Mouse (Mus musculus) MEL (cell line): ENCODE results near the gene Hmx2. TPM values are rescaled to one million over a fixed set of nuclear protein-coding genes. Genes with fewer than 3 reads are reported as not detected.
A peak's percentile ranks its signal among the peaks of the same experiment; 100 is the strongest.

Experiments
- DNase-seq: peaks from one replicate; pipeline ENCODE4 v3.0.0; 2011; ENCODE audit warnings: low read depth, low spot score
- H3K27ac ChIP-seq: 2 replicates; pipeline ENCODE4 v1.5.1; 2012; ENCODE audit warnings: low read depth, mild to moderate bottlenecking, control low read depth, low read length, moderate library complexity; ENCODE audit not compliant: control insufficient read depth
- H3K27me3 ChIP-seq, 2 experiments: fragments of 150-350 bp in 1 of 2; sonication (generic) in 1 of 2; 2 replicates each; pipeline ENCODE4 v1.6.1; 2012; ENCODE audit warnings: low read length in 2 of 2, mild to moderate bottlenecking in 2 of 2, improper control_type of control experiment in 1 of 2, moderate library complexity in 1 of 2; ENCODE audit not compliant: insufficient read depth in 2 of 2, control insufficient read depth in 1 of 2
- H3K36me3 ChIP-seq, 2 experiments: 2 replicates each; pipeline ENCODE4 v1.6.1; 2012 to 2014; ENCODE audit warnings: low read length in 2 of 2, improper control_type of control experiment in 1 of 2, inconsistent platforms in 1 of 2, mild to moderate bottlenecking in 1 of 2; ENCODE audit not compliant: insufficient read depth in 2 of 2, control insufficient read depth in 1 of 2
- H3K4me1 ChIP-seq, 2 experiments: fragments of 150-350 bp in 1 of 2; sonication (generic) in 1 of 2; 2 replicates each; pipeline ENCODE4 v1.6.1; 2012; ENCODE audit warnings: low read length in 2 of 2, improper control_type of control experiment in 1 of 2, mild to moderate bottlenecking in 1 of 2; ENCODE audit not compliant: insufficient read depth in 2 of 2, control insufficient read depth in 1 of 2
- H3K4me3 ChIP-seq, 2 experiments: fragments of 150-350 bp in 1 of 2; sonication (generic) in 1 of 2; 2 replicates each; pipeline ENCODE4 v1.5.1; 2012; ENCODE audit warnings: low read depth in 2 of 2, low read length in 2 of 2, mild to moderate bottlenecking in 2 of 2, moderate library complexity in 2 of 2, control low read depth in 1 of 2, improper control_type of control experiment in 1 of 2; ENCODE audit not compliant: control insufficient read depth in 1 of 2, insufficient read depth in 1 of 2
- H3K79me2 ChIP-seq: 2 replicates; pipeline ENCODE4 v1.6.1; 2012; ENCODE audit warnings: mild to moderate bottlenecking, low read length, moderate library complexity; ENCODE audit not compliant: control insufficient read depth, poor library complexity, insufficient read depth
- H3K9ac ChIP-seq: 2 replicates; pipeline ENCODE4 v1.6.1; 2012; ENCODE audit warnings: low read depth, mild to moderate bottlenecking, control low read depth, low read length, moderate library complexity; ENCODE audit not compliant: control insufficient read depth, poor library complexity, severe bottlenecking
- H3K9me3 ChIP-seq: fragments of 150-350 bp; sonication (generic); replicated peaks from 2 replicates; pipeline ENCODE4 v1.6.1; 2012; ENCODE audit warnings: mild to moderate bottlenecking, low read length, improper control_type of control experiment, moderate library complexity; ENCODE audit not compliant: insufficient read depth
- BHLHE40 ChIP-seq: IDR thresholded peaks from 2 replicates; pipeline ENCODE4 v1.6.1; 2012; ENCODE audit warnings: low read depth, mild to moderate bottlenecking, inconsistent platforms, low read length, improper control_type of control experiment, borderline replicate concordance
- CTCF ChIP-seq, 3 experiments: IDR thresholded peaks in 2 of 3; conservative IDR thresholded peaks in 1 of 3; 2 replicates each; pipeline ENCODE4 v1.5.1; 2011 to 2012; ENCODE audit warnings: low read length in 3 of 3, low read depth in 2 of 3, mild to moderate bottlenecking in 2 of 3, improper control_type of control experiment in 1 of 3, inconsistent platforms in 1 of 3, mixed read lengths in 1 of 3, moderate library complexity in 1 of 3; ENCODE audit not compliant: control insufficient read depth in 1 of 3, insufficient read depth in 1 of 3, poor library complexity in 1 of 3, severe bottlenecking in 1 of 3
- E2F4 ChIP-seq: IDR thresholded peaks from 2 replicates; pipeline ENCODE4 v1.6.1; 2011; ENCODE audit warnings: low read depth, low read length, improper control_type of control experiment, borderline replicate concordance
- ELF1 ChIP-seq: IDR thresholded peaks from 2 replicates; pipeline ENCODE4 v1.6.1; 2014; ENCODE audit warnings: low read depth, mild to moderate bottlenecking, inconsistent platforms, low read length, improper control_type of control experiment, moderate library complexity
- EP300 ChIP-seq, 2 experiments: IDR thresholded peaks; 2 replicates each; pipeline ENCODE4 v1.6.1; 2011; ENCODE audit warnings: improper control_type of control experiment in 2 of 2, low read length in 2 of 2, low read depth in 1 of 2, mild to moderate bottlenecking in 1 of 2
- ETS1 ChIP-seq: IDR thresholded peaks from 2 replicates; pipeline ENCODE4 v1.6.1; 2012; ENCODE audit warnings: low read depth, mild to moderate bottlenecking, inconsistent platforms, low read length, improper control_type of control experiment, moderate library complexity
- GABPA ChIP-seq: IDR thresholded peaks from 2 replicates; pipeline ENCODE4 v1.6.1; 2012; ENCODE audit warnings: low read depth, mild to moderate bottlenecking, inconsistent platforms, low read length, improper control_type of control experiment, moderate library complexity
- HCFC1 ChIP-seq: IDR thresholded peaks from 2 replicates; pipeline ENCODE4 v1.6.1; 2012; ENCODE audit warnings: low read depth, mild to moderate bottlenecking, inconsistent platforms, low read length, improper control_type of control experiment, moderate library complexity
- JUND ChIP-seq: IDR thresholded peaks from 2 replicates; pipeline ENCODE4 v1.6.1; 2011; ENCODE audit warnings: low read depth, mild to moderate bottlenecking, improper control_type of control experiment, low read length
- KAT2A ChIP-seq: conservative IDR thresholded peaks from 2 replicates; pipeline ENCODE4 v1.6.1; 2012; ENCODE audit warnings: low read depth, low read length, improper control_type of control experiment, inconsistent platforms
- MAFK ChIP-seq: IDR thresholded peaks from 2 replicates; pipeline ENCODE4 v1.6.1; 2011; ENCODE audit warnings: low read depth, mild to moderate bottlenecking, low read length, improper control_type of control experiment, borderline replicate concordance
- MAZ ChIP-seq: IDR thresholded peaks from 2 replicates; pipeline ENCODE4 v1.6.1; 2012; ENCODE audit warnings: low read depth, mild to moderate bottlenecking, inconsistent platforms, low read length, improper control_type of control experiment
- MXI1 ChIP-seq: IDR thresholded peaks from 2 replicates; pipeline ENCODE4 v1.6.1; 2011; ENCODE audit warnings: mild to moderate bottlenecking, low read depth, low read length, improper control_type of control experiment
- MYB ChIP-seq: IDR thresholded peaks from 2 replicates; pipeline ENCODE4 v1.6.1; 2011; ENCODE audit warnings: mild to moderate bottlenecking, low read depth, low read length, improper control_type of control experiment
- MYC ChIP-seq: IDR thresholded peaks from 2 replicates; pipeline ENCODE4 v1.6.1; 2011; ENCODE audit warnings: low read depth, mild to moderate bottlenecking, low read length, improper control_type of control experiment, moderate library complexity
- NRF1 ChIP-seq: IDR thresholded peaks from 2 replicates; pipeline ENCODE4 v1.6.1; 2014; ENCODE audit warnings: low read depth, mild to moderate bottlenecking, inconsistent platforms, low read length, improper control_type of control experiment, moderate library complexity; ENCODE audit not compliant: poor library complexity, insufficient read depth, severe bottlenecking
- POLR2A ChIP-seq, 2 experiments: IDR thresholded peaks; 2 replicates each; pipeline ENCODE4 v1.6.1; 2011 to 2012; ENCODE audit warnings: low read length in 2 of 2, mild to moderate bottlenecking in 2 of 2, control low read depth in 1 of 2, improper control_type of control experiment in 1 of 2, low read depth in 1 of 2, moderate library complexity in 1 of 2; ENCODE audit not compliant: control insufficient read depth in 1 of 2, insufficient read depth in 1 of 2, poor library complexity in 1 of 2
- POLR2AphosphoS2 ChIP-seq: IDR thresholded peaks from 2 replicates; pipeline ENCODE4 v1.6.1; 2011; ENCODE audit warnings: low read length, improper control_type of control experiment
- POLR2AphosphoS5 ChIP-seq: IDR thresholded peaks from 2 replicates; pipeline ENCODE4 v1.6.1; 2012; ENCODE audit warnings: low read depth, borderline replicate concordance, mild to moderate bottlenecking, inconsistent platforms, low read length, moderate library complexity, mixed read lengths
- RAD21 ChIP-seq: IDR thresholded peaks from 2 replicates; pipeline ENCODE4 v1.6.1; 2011; ENCODE audit warnings: mild to moderate bottlenecking, low read depth, low read length, improper control_type of control experiment
- RCOR1 ChIP-seq: IDR thresholded peaks from 2 replicates; pipeline ENCODE4 v1.6.1; 2012; ENCODE audit warnings: low read depth, mild to moderate bottlenecking, inconsistent platforms, low read length, improper control_type of control experiment
- SIN3A ChIP-seq: IDR thresholded peaks from 2 replicates; pipeline ENCODE4 v1.6.1; 2012; ENCODE audit warnings: low read length, improper control_type of control experiment, inconsistent platforms
- SMC3 ChIP-seq: IDR thresholded peaks from 2 replicates; pipeline ENCODE4 v1.6.1; 2011; ENCODE audit warnings: low read depth, low read length, improper control_type of control experiment
- TAL1 ChIP-seq: IDR thresholded peaks from 2 replicates; pipeline ENCODE4 v1.6.1; 2012; ENCODE audit warnings: mild to moderate bottlenecking, inconsistent platforms, low read length, moderate library complexity, mixed read lengths
- TBP ChIP-seq: IDR thresholded peaks from 2 replicates; pipeline ENCODE4 v1.8.0; 2011; ENCODE audit warnings: low read depth, low read length, improper control_type of control experiment
- TCF12 ChIP-seq: IDR thresholded peaks from 2 replicates; pipeline ENCODE4 v1.6.1; 2014; ENCODE audit warnings: low read depth, mild to moderate bottlenecking, inconsistent platforms, low read length, improper control_type of control experiment, moderate library complexity
- USF1 ChIP-seq: IDR thresholded peaks from 2 replicates; pipeline ENCODE4 v1.6.1; 2014; ENCODE audit warnings: low read depth, mild to moderate bottlenecking, inconsistent platforms, low read length, improper control_type of control experiment, moderate library complexity
- USF2 ChIP-seq, 2 experiments: IDR thresholded peaks; 2 replicates each; pipeline ENCODE4 v1.6.1; 2011 to 2012; ENCODE audit warnings: improper control_type of control experiment in 2 of 2, low read length in 2 of 2, borderline replicate concordance in 1 of 2, inconsistent platforms in 1 of 2, low read depth in 1 of 2, mild to moderate bottlenecking in 1 of 2; ENCODE audit not compliant: insufficient read depth in 1 of 2
- ZC3H11A ChIP-seq: IDR thresholded peaks from 2 replicates; pipeline ENCODE4 v1.6.1; 2012; ENCODE audit warnings: low read depth, mild to moderate bottlenecking, inconsistent platforms, low read length, improper control_type of control experiment
- ZKSCAN1 ChIP-seq: IDR thresholded peaks from 2 replicates; pipeline ENCODE4 v1.6.1; 2012; ENCODE audit warnings: low read depth, mild to moderate bottlenecking, inconsistent platforms, low read length, improper control_type of control experiment, moderate library complexity
- ZMIZ1 ChIP-seq: IDR thresholded peaks from 2 replicates; pipeline ENCODE4 v1.6.1; 2012; ENCODE audit warnings: low read depth, mild to moderate bottlenecking, inconsistent platforms, low read length, improper control_type of control experiment, moderate library complexity
- ZNF384 ChIP-seq: IDR thresholded peaks from 2 replicates; pipeline ENCODE4 v1.6.1; 2012; ENCODE audit warnings: low read depth, mild to moderate bottlenecking, inconsistent platforms, low read length, improper control_type of control experiment
- polyA plus RNA-seq, 2 experiments: library from polyadenylated mRNA; stranded (reverse) in 1 of 2; unstranded in 1 of 2; fragments of >175 nt in 1 of 2; fragments of >200 nt in 1 of 2; gene quantifications; 2 replicates each; pipeline versions ENCODE4 v1.2.1 to v1.2.4; 2012; ENCODE audit warnings: low replicate concordance in 2 of 2, low read depth in 1 of 2; ENCODE audit not compliant: insufficient read length in 2 of 2, insufficient read depth in 1 of 2, missing spikeins in 1 of 2
- total RNA-seq: library from RNA; depleted of rRNA; stranded (reverse); fragments of 300-350 nt; gene quantifications from 2 replicates; pipeline ENCODE4 v1.2.3, GENCODE M21; 2012

Hmx2 gene
- total and polyA plus RNA-seq, 3 experiments: 1.9 to 6.4 TPM; not detected in 1

GRCm38 (mm10) chr7:131539979-131540378, 8.6 kb upstream of the Hmx2 start:
- Histone ChIP-seq H3K4me1 (no peaks in the 10 kb centered on the region), H3K4me3 (no peak overlapping the region), H3K9ac (no peak overlapping the region), H3K27me3 (no peaks in the 10 kb centered on the region), H3K79me2 (no peaks in the 10 kb centered on the region), H3K9me3 (no peaks in the 10 kb centered on the region), H3K36me3 (no peaks in the 10 kb centered on the region), H3K27ac (no peak overlapping the region)
- peak; percentile 62 for DNase-seq
- TF ChIP-seq POLR2AphosphoS2: no peak
- TF ChIP-seq RAD21: peak; percentile 69
- no peak for TF ChIP-seq RCOR1
- TF ChIP-seq POLR2A (IDR thresholded peaks at IDR 0.05; ENCODE audit: control insufficient read depth in 1 of 2, insufficient read depth in 1 of 2, low read depth in 1 of 2, low read length in 2 of 2, poor library complexity in 1 of 2): no peak
- no peak for TF ChIP-seq ETS1
- no peak for TF ChIP-seq JUND
- no peak for TF ChIP-seq MAFK
- peak; percentile 45 to 70 (median 61); a peak in 5 of 6 replicates for TF ChIP-seq CTCF (IDR thresholded peaks at IDR 0.05 in 2 of 3, conservative IDR thresholded peaks at IDR 0.05 in 1 of 3; ENCODE audit: control insufficient read depth in 1 of 3, insufficient read depth in 1 of 3, low read depth in 2 of 3, low read length in 3 of 3, poor library complexity in 1 of 3, severe bottlenecking in 1 of 3)
- TF ChIP-seq HCFC1: no peak
- TF ChIP-seq KAT2A: no peak
- TF ChIP-seq GABPA: no peak
- TF ChIP-seq NRF1: no peak
- no peak for TF ChIP-seq MYC
- TF ChIP-seq E2F4: no peak
- TF ChIP-seq TCF12: no peak
- no peak for TF ChIP-seq ZMIZ1
- no peak for TF ChIP-seq SIN3A
- TF ChIP-seq POLR2AphosphoS5: no peak
- no peak for TF ChIP-seq USF1
- TF ChIP-seq TAL1: no peak
- TF ChIP-seq EP300 (IDR thresholded peaks at IDR 0.05; ENCODE audit: low read depth in 1 of 2, low read length in 2 of 2): no peak
- peak; percentile 41; the same call in 1 of the 2 replicates for TF ChIP-seq ZC3H11A
- TF ChIP-seq MXI1: no peak
- no peak for TF ChIP-seq USF2 (IDR thresholded peaks at IDR 0.05; ENCODE audit: borderline replicate concordance in 1 of 2, insufficient read depth in 1 of 2, low read depth in 1 of 2, low read length in 2 of 2)
- no peak for TF ChIP-seq ELF1
- TF ChIP-seq MAZ: no peak
- TF ChIP-seq TBP: no peak
- no peak for TF ChIP-seq BHLHE40
- no peak for TF ChIP-seq MYB
- TF ChIP-seq ZKSCAN1: no peak
- TF ChIP-seq ZNF384: no peak
- TF ChIP-seq SMC3: peak; percentile 48
